Comparison of ENCODE assay signal across 28 mouse cellular contexts in the genomic region with DNA sequence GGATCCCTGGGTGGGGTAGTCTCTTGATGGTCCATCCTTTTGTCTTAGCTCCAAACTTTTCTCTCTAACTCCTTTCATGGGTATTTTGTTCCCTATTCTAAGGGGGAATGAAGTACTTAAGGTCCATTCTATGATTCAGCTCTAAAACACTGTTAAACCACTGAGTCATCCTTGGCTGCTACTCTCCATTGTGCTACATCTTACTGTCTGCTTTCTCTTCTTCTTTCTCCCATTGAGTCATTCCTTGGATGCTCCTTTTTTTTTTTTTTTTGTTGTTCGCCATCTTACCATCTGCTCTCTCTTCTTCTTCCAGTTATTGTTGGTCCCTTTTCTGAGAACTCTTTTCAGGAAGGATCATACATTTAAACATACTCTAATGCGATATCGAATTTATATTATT.
"Had no signal": no experiment of that assay in that cellular context is flagged by ENCODE, and none has a peak within 500 bp of the region (broad histone marks: within the 10 kb centered on the region; RNA-seq: fewer than 3 reads in every experiment).

No protein-coding gene starts in this region.

- H3K4me1 ChIP-seq: heart, embryonic 10.5 days; heart, embryonic 12.5 days; hindbrain, embryonic 10.5 days; hindbrain, embryonic 12.5 days; kidney, embryonic 15.5 days; limb, embryonic 10.5 days; limb, embryonic 12.5 days; liver, embryonic 13.5 days; liver, embryonic 15.5 days had no signal

- H3K4me3 ChIP-seq: gastrocnemius, adult 2 months; heart, embryonic 10.5 days; heart, embryonic 12.5 days; hindbrain, embryonic 10.5 days; hindbrain, embryonic 12.5 days; kidney, embryonic 15.5 days; layer of hippocampus, adult 2 months; left cerebral cortex, adult 2 months; limb, embryonic 10.5 days; limb, embryonic 12.5 days; liver, embryonic 13.5 days; liver, embryonic 15.5 days had no signal

- ATAC-seq: hindbrain, embryonic 16.5 days; intestine, embryonic 16.5 days; liver, postnatal 0 days had no signal

- H3K27ac ChIP-seq: gastrocnemius, adult 2 months; heart, embryonic 10.5 days; hindbrain, embryonic 10.5 days; hindbrain, embryonic 12.5 days; hindbrain, embryonic 14.5 days; kidney, embryonic 15.5 days; kidney, postnatal 0 days; layer of hippocampus, adult 2 months; left cerebral cortex, adult 2 months; limb, embryonic 10.5 days; limb, embryonic 12.5 days; liver, embryonic 13.5 days; liver, embryonic 15.5 days had no signal

- DNase-seq: gastrocnemius, adult 2 months; gastrocnemius, postnatal 10 days; gastrocnemius, postnatal 25 days; heart, adult 18-20 months; heart, postnatal 10 days; heart, postnatal 4 days; kidney, adult 11 months; kidney, adult 2 months; kidney, adult 9 months; kidney, postnatal 14 days; kidney, postnatal 4 days; liver; liver, embryonic 13.5 days; liver, postnatal 0 days had no signal
